Mouse (Mus musculus) 3T3-L1 (cell line): ENCODE measurements around the gene Cyth3.
A peak's percentile ranks its signal among the peaks of the same experiment; 100 is the strongest.

Experiments used
- DNase-seq: peaks from one replicate; pipeline ENCODE4 v3.0.0-alpha.2; 2015; ENCODE audit warnings: low read depth, low spot score

The Cyth3 gene

GRCm38 (mm10) chr5:143635358-143635757 lies 13.1 kb downstream of the Cyth3 start:
- no peak for DNase-seq

GRCm38 (mm10) chr5:143636173-143636572 lies 13.9 kb downstream of the Cyth3 start:
- no peak for DNase-seq

GRCm38 (mm10) chr5:143637832-143638420 lies 15.7 kb downstream of the Cyth3 start:
- DNase-seq = peak; percentile 94

GRCm38 (mm10) chr5:143638516-143639270 lies 16.4 kb downstream of the Cyth3 start:
- DNase-seq = peak; percentile 87

- DNase-seq = no peak
Measured at GRCm38 (mm10) chr5:143639329-143639728, 17.1 kb downstream of the Cyth3 start.

- DNase-seq = no peak
Measured at GRCm38 (mm10) chr5:143639810-143640209, 17.6 kb downstream of the Cyth3 start.

- peak; percentile 66 for DNase-seq
Measured at GRCm38 (mm10) chr5:143641503-143641902, 19.3 kb downstream of the Cyth3 start.

DNA sequence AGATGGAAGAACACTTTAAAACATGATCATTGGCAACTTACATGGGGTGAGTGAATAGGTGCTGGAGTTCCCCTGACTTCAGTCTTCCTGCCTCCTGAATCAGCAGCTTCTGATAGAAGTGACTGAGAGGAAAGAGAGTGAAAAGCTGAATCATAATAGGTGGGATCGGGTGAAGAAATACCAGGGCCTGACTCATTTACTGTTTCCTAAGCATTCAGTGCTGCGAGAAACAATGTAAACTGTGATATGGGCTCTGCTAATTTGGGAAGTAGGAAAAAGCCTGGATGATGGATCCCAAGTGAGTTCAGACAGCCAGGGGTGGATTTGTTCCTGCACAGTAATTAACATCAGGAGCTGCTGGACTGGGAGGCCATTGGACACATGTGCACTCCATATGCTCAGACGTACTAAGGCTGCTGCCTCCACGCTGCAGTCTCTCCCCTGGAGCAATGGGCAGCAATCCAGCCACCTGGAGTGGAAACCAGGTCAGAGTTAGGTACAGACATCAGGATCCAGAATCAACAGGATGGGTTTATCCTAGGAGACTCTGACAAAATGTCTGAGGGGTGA lies 20.1 kb downstream of the Cyth3 start:
- DNase-seq = peak; percentile 98

- no peak for DNase-seq
Measured at GRCm38 (mm10) chr5:143645976-143646375, 23.7 kb downstream of the Cyth3 start.

DNA sequence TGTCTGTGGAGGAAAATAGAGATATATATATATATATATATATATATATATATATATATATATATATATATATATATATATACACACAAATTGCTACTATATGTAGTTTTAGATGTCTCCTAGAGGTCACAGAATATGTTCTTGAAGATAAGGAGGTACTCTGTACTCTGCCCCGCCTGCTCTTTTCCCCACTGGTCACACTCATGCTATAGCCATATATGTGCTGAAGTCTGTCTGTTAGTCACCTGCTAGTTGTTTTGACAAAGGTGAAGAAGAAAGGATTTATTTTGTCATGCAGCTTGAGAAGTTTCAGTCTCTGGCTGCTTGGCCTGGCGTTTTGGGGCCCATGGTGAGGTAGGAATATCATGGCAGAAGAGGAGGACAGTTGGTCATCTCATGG lies 25.2 kb downstream of the Cyth3 start:
- DNase-seq = no peak

GRCm38 (mm10) chr5:143648058-143648457 lies 25.8 kb downstream of the Cyth3 start:
- no peak for DNase-seq

DNA sequence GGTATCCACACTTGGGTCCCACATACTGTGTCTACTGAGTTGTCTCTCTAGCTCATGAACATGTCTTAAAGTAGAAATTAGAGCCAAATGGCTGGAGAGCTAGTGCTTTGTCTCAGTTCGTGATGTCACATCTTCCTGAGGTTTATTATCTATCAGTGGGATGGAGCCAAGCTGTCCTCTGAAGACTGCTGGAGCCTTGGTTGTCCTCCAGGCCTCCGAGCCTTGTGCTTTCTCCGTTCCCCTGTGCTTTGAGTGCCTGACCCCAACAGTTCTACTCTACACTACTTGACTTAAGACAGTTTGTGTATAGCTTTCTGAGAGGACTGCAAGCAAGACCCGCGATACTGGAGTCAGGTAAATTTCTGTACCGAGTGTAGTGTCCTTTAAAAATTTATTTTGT lies 26.9 kb downstream of the Cyth3 start:
- DNase-seq = no peak

- no peak for DNase-seq
Measured at GRCm38 (mm10) chr5:143651855-143652631, 29.8 kb downstream of the Cyth3 start.

- peak; percentile 55 for DNase-seq
Measured at GRCm38 (mm10) chr5:143653497-143653896, 31.2 kb downstream of the Cyth3 start.

GRCm38 (mm10) chr5:143654670-143655510 lies 32.6 kb downstream of the Cyth3 start:
- peak; percentile 75 for DNase-seq

- DNase-seq = no peak
Measured at GRCm38 (mm10) chr5:143655511-143655943, 33.3 kb downstream of the Cyth3 start.

- peak; percentile 95 for DNase-seq
Measured at GRCm38 (mm10) chr5:143656708-143657245, 34.5 kb downstream of the Cyth3 start.

DNA sequence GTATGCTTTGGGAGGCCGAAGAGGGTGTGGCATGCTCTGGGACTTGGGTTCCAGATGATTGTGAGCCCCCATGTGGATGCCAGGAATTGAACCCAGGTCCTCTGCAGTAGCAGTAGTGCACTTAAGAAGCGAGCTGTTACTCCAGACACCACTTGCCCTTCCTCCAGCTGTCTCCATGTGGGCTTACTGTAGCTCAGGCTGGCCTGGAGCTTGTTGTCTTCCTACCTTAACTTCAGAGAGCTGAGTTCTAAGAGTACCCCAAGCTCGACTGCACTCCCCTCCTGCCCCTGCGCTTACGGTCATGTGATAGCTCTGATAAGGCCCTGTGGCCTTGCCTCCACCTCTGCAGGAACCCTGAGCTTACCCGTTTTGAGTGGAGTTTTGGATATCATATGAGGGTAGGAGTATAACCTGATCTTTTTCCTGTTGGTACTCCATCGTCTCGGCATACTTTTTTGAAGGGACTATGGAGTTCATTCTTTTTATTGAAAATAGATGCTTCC lies 36.8 kb downstream of the Cyth3 start:
- no peak for DNase-seq

DNA sequence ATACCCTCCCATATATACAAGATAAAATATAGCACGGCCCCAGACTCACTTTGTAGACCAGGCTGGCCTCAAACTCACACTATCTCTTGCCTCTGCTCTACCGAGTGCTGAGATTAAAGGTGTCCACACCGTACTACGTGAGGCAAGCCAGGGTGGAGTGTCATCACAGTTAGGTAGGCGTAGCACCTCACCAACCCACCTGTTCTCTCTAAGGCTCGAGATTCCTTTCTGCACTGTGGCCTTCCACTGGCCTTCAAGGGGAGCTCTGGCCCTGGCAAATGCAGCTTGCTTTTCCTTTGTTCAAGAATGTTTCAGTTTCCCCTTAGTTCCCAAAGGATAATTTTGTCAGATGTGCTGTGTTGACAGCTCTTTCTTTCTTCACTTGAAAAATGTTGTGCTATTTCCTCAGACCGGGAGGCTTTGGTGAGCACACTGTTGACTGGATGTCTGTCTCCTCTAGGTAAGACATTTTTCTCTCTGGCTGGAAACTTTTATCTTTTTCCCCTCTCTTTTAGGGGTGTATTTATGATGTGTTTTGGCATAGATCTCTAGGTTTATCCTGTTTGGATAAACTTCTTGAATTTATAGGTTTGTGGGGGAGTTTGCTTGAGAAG lies 40.9 kb downstream of the Cyth3 start:
- peak; percentile 67 for DNase-seq

DNA sequence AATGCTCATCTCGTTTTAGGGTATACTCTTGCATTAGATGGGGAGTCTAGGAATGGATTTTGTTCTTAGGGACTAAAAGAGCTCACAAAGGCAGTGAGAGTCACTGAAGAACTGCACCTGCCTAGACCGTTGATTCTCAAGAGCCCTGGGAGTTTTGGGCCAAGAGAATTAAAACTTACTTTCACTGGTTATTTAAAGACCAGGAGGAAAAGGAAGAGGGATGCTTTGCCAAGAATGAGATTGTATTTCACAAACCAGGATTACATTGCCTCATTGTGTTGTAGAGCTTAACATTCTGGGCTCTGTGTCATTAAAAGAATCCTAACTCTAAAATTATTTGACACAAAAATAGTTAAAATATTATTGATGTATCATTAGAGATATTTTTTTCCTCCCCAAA lies 43.3 kb downstream of the Cyth3 start:
- no peak for DNase-seq
